Mouse (Mus musculus) Patski (cell line): ENCODE data around the gene Myh7. TPM values are rescaled to one million over a fixed set of nuclear protein-coding genes. Genes with fewer than 3 reads are reported as not detected.
"Not testable (repeated sequence)": the region's sequence is repeated elsewhere in the genome, so short reads cannot be mapped to it uniquely, and the experiment has no call there.

Source experiments
- ATAC-seq: fragments of 100-300 bp; one replicate; pipeline ENCODE4 v1.8.0; 2021
- CTCF ChIA-PET: fragments of 350-600 bp; sonication (Branson Sonifier 250); formaldehyde crosslinking; loops from one replicate; lab custom pipeline; 2022; ENCODE audit warnings: inconsistent platforms; lab: Charles Lee
- POLR2A ChIA-PET: fragments of 350-600 bp; sonication (Branson Sonifier 250); formaldehyde crosslinking; loops from one replicate; lab custom pipeline; 2022; ENCODE audit warnings: antibody characterized with exemption, inconsistent platforms; lab: Charles Lee
- DNase-seq: peaks from one replicate; pipeline ENCODE4 v3.0.0-alpha.2; 2011; ENCODE audit warnings: low read depth, low spot score
- H3K27me3 ChIP-seq: fragments of 371-371 bp; one replicate; pipeline ENCODE4 v1.5.1; 2021
- CTCF ChIP-seq: fragments of 100-300 bp; IDR thresholded peaks from one replicate; pipeline ENCODE4 v1.5.1; 2021
- in situ Hi-C: fragments of 300-500 bp; cut with MboI; formaldehyde crosslinking; loops from 3 replicates; pipeline ENCODE4 v1.11.1; 2018; ENCODE audit warnings: low pct_unique_long_range_greater_than_20kb, mixed read lengths
- polyA plus RNA-seq: library from polyadenylated mRNA; unstranded; gene quantifications from one replicate; pipeline ENCODE4 v1.2.3, GENCODE M21; 2021

The Myh7 gene
- polyA plus RNA-seq, 1 experiment from 2014 or later = 0.23 TPM

GRCm38 (mm10) chr14:54996793-54997192, 2.4 kb upstream of the Myh7 start:
- ChIA-PET CTCF (interaction anchor here (1.4 to 2.0 kb wide), 2 partner anchors 18 to 78 kb away, joined by 3 to 6 read pairs; partner anchors contain the start of gene Ngdn), POLR2A (no interaction called here)
- no peak for TF ChIP-seq CTCF
- in situ Hi-C loops = no loop called here
- DNase-seq (no peak), ATAC-seq (no peak)
- H3K27me3 ChIP-seq = peaks cover 17% of the 10 kb centered on the region

GRCm38 (mm10) chr14:54995457-54996138, 1.2 kb upstream of the Myh7 start:
- ATAC-seq (no peak), DNase-seq (no peak)
- ChIA-PET POLR2A (no interaction called here), CTCF (interaction anchor here (1.4 kb wide), 1 partner anchor 76 kb away, joined by 3 read pairs; no protein-coding TSS in a partner anchor)
- in situ Hi-C loops = no loop called here
- TF ChIP-seq CTCF = no peak
- peaks cover 17% of the 10 kb centered on the region for H3K27me3 ChIP-seq

- H3K27me3 ChIP-seq = peaks cover 17% of the 10 kb centered on the region
- TF ChIP-seq CTCF = no peak
- ChIA-PET POLR2A (no interaction called here), CTCF (no interaction called here)
- ATAC-seq (no peak), DNase-seq (no peak)
- in situ Hi-C loops = no loop called here
Observed at GRCm38 (mm10) chr14:54994869-54995186, 402 bp upstream of the Myh7 start.

GRCm38 (mm10) chr14:54993636-54994035, 790 bp downstream of the Myh7 start:
- in situ Hi-C loops = no loop called here
- CTCF ChIA-PET = no interaction called here
- peaks cover 12% of the 10 kb centered on the region for H3K27me3 ChIP-seq
- POLR2A ChIA-PET = no interaction called here
- ATAC-seq (no peak), DNase-seq (no peak)
- no peak for TF ChIP-seq CTCF

- ATAC-seq = no peak
- DNase-seq = no peak
- TF ChIP-seq CTCF = no peak
- ChIA-PET POLR2A (no interaction called here), CTCF (no interaction called here)
- in situ Hi-C loops = no loop called here
- peaks cover 9% of the 10 kb centered on the region for H3K27me3 ChIP-seq
Observed at GRCm38 (mm10) chr14:54992196-54992595, 2.2 kb downstream of the Myh7 start.

- in situ Hi-C loops = no loop called here
- ATAC-seq (no peak), DNase-seq (no peak)
- ChIA-PET CTCF (no interaction called here), POLR2A (no interaction called here)
- peaks cover 12% of the 10 kb centered on the region for H3K27me3 ChIP-seq
- TF ChIP-seq CTCF = no peak
Observed at GRCm38 (mm10) chr14:54989886-54990441, 4.5 kb downstream of the Myh7 start.

- H3K27me3 ChIP-seq = peaks cover 15% of the 10 kb centered on the region
- no peak for DNase-seq
- ATAC-seq = no peak
- POLR2A ChIA-PET = no interaction called here
- TF ChIP-seq CTCF = no peak
- CTCF ChIA-PET = no interaction called here
- in situ Hi-C loops = no loop called here
Observed at GRCm38 (mm10) chr14:54988882-54989281, 5.5 kb downstream of the Myh7 start.

- CTCF ChIA-PET = interaction anchor here (1.0 kb wide), 1 partner anchor 27 kb away, joined by 3 read pairs; the partner anchor contains the start of gene Ngdn
- in situ Hi-C loops, ATAC-seq, DNase-seq, POLR2A ChIA-PET: not testable (repeated sequence)
- peaks cover 15% of the 10 kb centered on the region for H3K27me3 ChIP-seq
Observed at GRCm38 (mm10) chr14:54988350-54988874, 6.0 kb downstream of the Myh7 start.

- ATAC-seq (no peak), DNase-seq (no peak)
- POLR2A ChIA-PET = no interaction called here
- peaks cover 37% of the 10 kb centered on the region for H3K27me3 ChIP-seq
- in situ Hi-C loops = no loop called here
- CTCF ChIA-PET = no interaction called here
- no peak for TF ChIP-seq CTCF
Observed at GRCm38 (mm10) chr14:54981934-54982333, 12.5 kb downstream of the Myh7 start.

GRCm38 (mm10) chr14:54978664-54979063, 15.8 kb downstream of the Myh7 start:
- ATAC-seq (no peak), DNase-seq (no peak)
- no peak for TF ChIP-seq CTCF
- POLR2A ChIA-PET = interaction anchor here (0.7 kb wide), 1 partner anchor 585 kb away, joined by 7 read pairs; no protein-coding TSS in a partner anchor
- peaks cover 29% of the 10 kb centered on the region for H3K27me3 ChIP-seq
- in situ Hi-C loops = no loop called here
- CTCF ChIA-PET = no interaction called here

- in situ Hi-C loops = no loop called here
- peaks cover 15% of the 10 kb centered on the region for H3K27me3 ChIP-seq
- ATAC-seq = no peak
- no peak for DNase-seq
- CTCF ChIA-PET = no interaction called here
- no peak for TF ChIP-seq CTCF
- POLR2A ChIA-PET = no interaction called here
Observed at GRCm38 (mm10) chr14:54976633-54977032, 17.8 kb downstream of the Myh7 start, which contains the start of gene Gm17428. Gene Gm17428, plus strand, starts transcription at chr14:54976933.
